Mouse (Mus musculus) Muller cell, postnatal 12 days (primary cell): ENCODE results near the gene Actr8.

Experiments used
- DNase-seq: peaks from one replicate; pipeline ENCODE4 v3.0.0-alpha.2; 2015; ENCODE audit errors: inconsistent ontology term

Actr8 gene

GRCm38 (mm10) chr14:30039413-30039812, 61.3 kb downstream of the Actr8 start:
- no peak for DNase-seq

DNA sequence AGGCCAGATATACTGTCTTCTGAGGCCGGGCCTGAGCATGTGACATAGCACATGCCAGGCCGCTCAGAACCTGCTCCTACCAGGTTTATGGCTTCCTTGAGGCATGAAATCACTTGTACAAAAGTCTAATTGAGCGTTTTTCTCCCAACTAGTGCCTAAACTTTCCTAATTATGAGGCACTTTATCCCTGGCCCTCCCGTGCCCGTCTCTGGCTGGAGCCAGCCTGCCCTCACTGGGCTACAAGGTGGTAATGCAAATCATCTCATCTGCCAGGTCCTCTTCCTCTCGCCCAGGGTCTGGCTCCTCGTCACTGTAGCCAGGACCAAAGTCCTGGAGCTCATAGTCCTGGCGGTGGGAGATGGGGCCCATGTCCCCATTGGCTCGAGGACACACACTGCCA, 63.7 kb downstream of the Actr8 start:
- no peak for DNase-seq

- DNase-seq, result no peak
These were observed 65.3 kb downstream of the Actr8 start for GRCm38 (mm10) chr14:30043356-30043940.

DNA sequence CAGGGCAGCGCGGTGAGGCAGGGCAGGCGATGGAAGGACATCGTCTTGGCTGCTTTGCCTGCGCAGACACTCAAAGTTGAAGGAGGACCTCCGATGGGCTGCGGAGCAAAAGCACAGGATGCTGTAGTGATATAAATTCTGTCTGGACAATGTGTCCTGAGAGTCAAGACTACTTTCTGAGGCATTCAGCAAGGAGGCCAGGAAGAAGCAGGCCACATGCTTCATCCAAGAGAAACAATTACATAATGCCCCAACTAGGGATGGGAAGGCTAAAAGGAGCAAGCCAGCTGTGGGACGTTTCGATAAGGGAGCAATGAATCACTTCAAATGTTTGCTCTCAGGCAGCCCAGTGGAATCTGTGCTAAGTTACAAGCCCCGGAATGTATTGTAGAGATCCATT, 67.1 kb downstream of the Actr8 start:
- DNase-seq, result no peak

DNA sequence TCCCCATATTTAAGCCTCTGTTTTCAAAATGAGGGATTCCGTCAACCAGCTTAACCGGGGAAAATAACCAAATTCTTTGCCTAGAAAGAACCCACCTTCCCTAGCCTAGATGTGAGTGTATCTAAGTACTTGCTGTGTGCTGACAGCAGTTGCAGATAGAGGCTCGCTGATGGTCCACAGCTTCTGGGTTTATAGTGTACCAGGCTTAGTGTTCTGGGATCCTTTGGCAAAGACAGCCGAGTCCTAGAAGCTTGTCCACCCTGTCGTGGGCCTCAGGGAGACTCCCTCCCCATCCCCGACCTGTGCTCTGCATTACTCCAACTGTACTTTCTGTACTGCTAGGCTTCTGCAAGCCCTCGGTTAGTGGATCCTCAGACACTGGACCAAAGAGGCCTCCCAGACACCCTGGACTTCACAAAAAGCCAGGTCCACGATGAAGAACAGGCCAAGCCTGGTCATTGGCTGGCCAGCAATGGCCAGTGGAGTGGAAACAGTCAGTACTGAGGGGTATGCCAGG, 67.6 kb downstream of the Actr8 start:
- DNase-seq, result no peak

GRCm38 (mm10) chr14:30046976-30047375, 68.8 kb downstream of the Actr8 start:
- no peak for DNase-seq

- DNase-seq, result no peak
These were observed 69.9 kb downstream of the Actr8 start for GRCm38 (mm10) chr14:30048049-30048448.

- DNase-seq, result no peak
These were observed 72.1 kb downstream of the Actr8 start for GRCm38 (mm10) chr14:30050280-30050679.

DNA sequence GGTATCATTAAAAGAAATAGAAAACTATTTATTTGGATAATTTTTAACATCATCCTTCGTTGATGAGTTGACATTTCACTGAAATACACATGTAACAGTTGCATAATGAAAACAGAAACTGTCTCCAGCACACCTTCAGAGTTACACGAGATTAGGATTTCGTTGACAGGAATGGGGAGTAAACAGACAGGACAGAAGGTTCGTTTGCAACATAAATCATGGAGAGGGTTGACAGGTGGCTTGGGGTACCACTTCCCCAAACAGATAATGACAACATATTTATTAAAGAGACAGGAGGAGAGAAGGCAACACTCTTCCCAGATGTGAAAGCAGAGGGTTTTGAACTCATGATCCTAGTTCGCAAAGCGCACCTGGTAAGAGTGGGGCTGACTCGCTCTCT, 76.8 kb downstream of the Actr8 start:
- DNase-seq, result no peak
